Mouse (Mus musculus) cerebellum, adult 11 months (tissue): ENCODE results near the gene Chrna5.
A peak's percentile ranks its signal among the peaks of the same experiment; 100 is the strongest.
"Not testable (repeated sequence)": the region's sequence is repeated elsewhere in the genome, so short reads cannot be mapped to it uniquely, and the experiment has no call there.

ENCODE experiments used
- DNase-seq: peaks from one replicate; pipeline ENCODE4 v3.0.0; 2022

Gene Chrna5

GRCm38 (mm10) chr9:54980674-54981073 lies at the start of gene Chrna5:
Gene Chrna5, plus strand, starts transcription at chr9:54980880.
- DNase-seq = no peak

GRCm38 (mm10) chr9:54931765-54932164 lies 48.9 kb upstream of the Chrna5 start:
- no peak for DNase-seq

GRCm38 (mm10) chr9:54932379-54932778 lies 48.3 kb upstream of the Chrna5 start:
- no peak for DNase-seq

GRCm38 (mm10) chr9:54942071-54942470 lies 38.6 kb upstream of the Chrna5 start:
- DNase-seq = no peak

- DNase-seq = no peak
These were observed 36.2 kb upstream of the Chrna5 start for GRCm38 (mm10) chr9:54944467-54944866.

GRCm38 (mm10) chr9:54946256-54946655 lies 34.4 kb upstream of the Chrna5 start:
- DNase-seq = no peak

- no peak for DNase-seq
These were observed 31.2 kb upstream of the Chrna5 start for GRCm38 (mm10) chr9:54949465-54949864.

- not testable (repeated sequence) for DNase-seq
These were observed 30.5 kb upstream of the Chrna5 start for GRCm38 (mm10) chr9:54950162-54950561.

GRCm38 (mm10) chr9:54950575-54951321 lies 29.9 kb upstream of the Chrna5 start, which contains the start of the genes Psma4 and AY074887:
Gene Psma4, plus strand, starts transcription at chr9:54950790.
Gene AY074887, minus strand, starts transcription at chr9:54950998.
- DNase-seq = peak; percentile 86

- DNase-seq = no peak
These were observed 19.6 kb upstream of the Chrna5 start for GRCm38 (mm10) chr9:54961059-54961458.

- no peak for DNase-seq
These were observed 17.0 kb upstream of the Chrna5 start for GRCm38 (mm10) chr9:54963669-54964068.

GRCm38 (mm10) chr9:54969972-54970637 lies 10.6 kb upstream of the Chrna5 start:
- DNase-seq = no peak

- DNase-seq = no peak
These were observed 861 bp downstream of the Chrna5 start for GRCm38 (mm10) chr9:54981291-54982191.

GRCm38 (mm10) chr9:54982401-54982800 lies 1.7 kb downstream of the Chrna5 start:
- no peak for DNase-seq

- no peak for DNase-seq
These were observed 9.7 kb downstream of the Chrna5 start for GRCm38 (mm10) chr9:54990362-54990761.

- no peak for DNase-seq
These were observed 13.7 kb downstream of the Chrna5 start for GRCm38 (mm10) chr9:54994381-54994780.

GRCm38 (mm10) chr9:54995645-54996044 lies 15.0 kb downstream of the Chrna5 start:
- no peak for DNase-seq

- DNase-seq = no peak
These were observed 22.9 kb downstream of the Chrna5 start for GRCm38 (mm10) chr9:55003609-55004008.

- no peak for DNase-seq
These were observed 29.0 kb downstream of the Chrna5 start for GRCm38 (mm10) chr9:55009692-55010091.

- no peak for DNase-seq
These were observed 30.1 kb downstream of the Chrna5 start for GRCm38 (mm10) chr9:55010588-55011350.

- DNase-seq = no peak
These were observed 36.2 kb downstream of the Chrna5 start for GRCm38 (mm10) chr9:55016926-55017325.

GRCm38 (mm10) chr9:55023326-55023725 lies 42.6 kb downstream of the Chrna5 start:
- DNase-seq = no peak
